Mouse (Mus musculus) liver, adult 2 months (tissue): ENCODE measurements around the gene Extl1.

Source experiments
- CTCF ChIP-seq: fragments of 200-500 bp; IDR thresholded peaks from 2 replicates; pipeline ENCODE4 v1.5.1; 2011; ENCODE audit warnings: low read depth, low read length, control low read depth
- POLR2A ChIP-seq: fragments of 200-500 bp; IDR thresholded peaks from 2 replicates; pipeline ENCODE4 v1.6.1; 2011; ENCODE audit warnings: low read length, control low read depth; ENCODE audit not compliant: insufficient read depth; ENCODE audit errors: extremely low read depth

DNA sequence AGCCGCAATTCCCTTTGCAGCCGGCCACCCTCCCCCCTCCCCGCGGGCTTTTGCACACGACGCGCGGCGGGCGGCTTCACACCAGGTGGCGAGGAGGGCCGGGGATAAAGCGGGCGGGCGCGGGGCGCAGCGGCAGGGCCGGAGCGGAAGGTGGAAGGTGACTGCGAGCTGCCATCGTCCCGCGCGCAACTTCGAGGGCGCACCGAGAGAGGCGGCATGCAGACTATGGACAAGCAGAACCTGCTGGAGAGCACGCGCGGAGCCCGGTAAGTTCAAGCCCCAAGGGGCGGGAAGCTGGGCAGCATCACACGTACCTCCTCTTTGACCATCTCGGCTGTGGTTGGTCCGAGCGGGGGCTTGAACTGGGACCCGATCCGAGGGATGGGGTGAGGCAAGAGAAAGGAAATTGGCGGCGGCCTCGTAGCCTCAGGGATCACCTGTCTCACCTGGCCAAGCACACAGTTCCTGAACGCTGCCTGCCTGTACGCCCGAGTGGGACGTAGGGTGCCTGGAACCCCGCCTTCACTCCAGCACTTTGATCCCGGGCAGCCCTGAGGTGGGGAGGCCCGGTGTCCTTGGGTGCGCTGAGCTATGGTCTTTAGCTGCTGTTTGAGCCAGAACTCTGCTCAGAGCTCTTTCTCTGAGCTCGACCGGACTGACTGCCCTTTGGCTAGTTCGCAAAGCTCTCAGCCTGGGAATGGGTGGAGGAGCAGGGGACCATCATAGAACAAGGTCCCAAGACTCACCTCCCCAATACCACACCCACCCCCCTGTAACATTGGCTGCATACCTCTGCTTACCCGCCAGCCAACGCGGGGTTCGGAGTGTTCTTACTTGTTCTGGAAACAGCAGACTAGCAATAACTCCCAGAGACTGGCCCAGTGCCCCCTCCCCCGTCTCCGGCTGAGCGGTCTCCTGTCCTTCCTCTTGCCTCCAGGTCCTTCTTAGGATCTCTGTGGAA lies 40.3 kb downstream of the Extl1 start, which contains the start of gene Slc30a2:
- TF ChIP-seq CTCF (no peak), POLR2A (no peak)
